Mouse (Mus musculus) urinary bladder, postnatal 36 days (tissue): ENCODE data around the gene Bend4.

Experiments
- DNase-seq, 2 experiments: peaks; one replicate each; pipeline ENCODE4 v3.0.0; 2022; ENCODE audit warnings: low spot score in 2 of 2, mixed read lengths in 1 of 2

The Bend4 gene

DNA sequence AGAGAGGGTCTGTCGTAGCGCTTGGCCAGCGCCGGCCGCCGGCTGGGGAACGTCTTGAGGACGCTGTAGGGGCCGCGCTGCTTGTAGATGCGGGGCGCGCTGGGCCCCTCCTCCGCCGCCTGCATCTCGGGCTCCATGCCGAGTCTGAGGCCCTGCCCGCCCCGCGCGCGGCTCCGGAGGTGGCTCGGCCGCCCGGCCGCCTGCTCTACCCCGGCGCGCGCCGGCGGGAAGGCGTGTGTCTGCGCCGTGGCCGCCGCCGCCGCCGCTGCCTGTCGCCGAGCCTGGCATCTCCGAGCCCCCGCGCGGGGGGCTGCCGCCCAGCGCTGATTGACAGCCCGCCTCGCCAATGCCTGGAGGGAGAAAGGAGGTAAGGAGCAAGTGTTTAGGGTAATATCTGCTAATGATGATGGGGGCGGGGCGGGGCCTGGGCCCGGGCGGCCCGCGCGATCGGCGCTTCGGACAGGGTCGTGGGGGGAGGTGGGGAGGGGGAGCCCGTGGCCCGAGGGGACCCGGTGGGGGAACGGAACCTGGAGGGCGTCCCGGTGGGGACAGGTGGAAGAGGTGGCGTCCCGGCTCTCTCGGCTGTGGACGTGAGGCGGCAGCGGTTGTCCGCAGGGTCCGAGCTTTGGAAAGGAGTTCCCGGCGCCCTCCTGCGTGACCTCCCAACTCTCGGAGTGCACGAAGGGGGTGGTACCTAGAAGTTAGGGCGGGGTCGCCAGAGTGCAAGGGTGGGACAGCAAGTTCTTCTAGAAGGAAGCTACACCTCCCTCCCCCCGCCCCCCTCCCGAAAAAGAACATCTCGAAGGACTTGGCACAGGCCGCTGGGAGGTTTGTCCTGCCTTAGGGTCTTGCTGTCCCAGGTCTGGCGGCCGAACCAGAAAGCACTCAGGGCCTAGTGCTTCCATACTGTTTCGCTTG, at the start of gene Bend4:
TSS of gene Bend4 (minus strand) at position 868 of the 918 bp plus-strand sequence.
- peak; percentile 36 to 57 for DNase-seq

DNA sequence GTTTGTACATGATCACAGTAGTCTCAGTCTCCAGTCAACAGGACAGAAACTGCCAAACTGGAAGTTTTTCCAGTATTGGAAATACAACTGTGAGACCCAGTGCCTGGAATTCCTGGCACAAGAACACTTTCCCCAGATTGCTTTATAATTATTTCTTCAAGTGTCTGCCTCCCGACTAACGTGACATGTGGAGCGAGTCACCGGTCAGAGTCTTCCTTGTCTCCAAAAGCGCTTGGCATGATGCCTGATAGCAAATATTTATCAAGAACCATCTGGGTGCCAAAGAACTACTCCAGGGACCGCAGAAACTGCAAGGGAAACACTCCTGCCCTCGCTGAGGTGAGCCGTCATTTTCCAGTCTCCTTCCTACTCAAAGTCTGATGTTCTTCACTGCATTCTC, 45.6 kb upstream of the Bend4 start:
- no peak for DNase-seq

DNA sequence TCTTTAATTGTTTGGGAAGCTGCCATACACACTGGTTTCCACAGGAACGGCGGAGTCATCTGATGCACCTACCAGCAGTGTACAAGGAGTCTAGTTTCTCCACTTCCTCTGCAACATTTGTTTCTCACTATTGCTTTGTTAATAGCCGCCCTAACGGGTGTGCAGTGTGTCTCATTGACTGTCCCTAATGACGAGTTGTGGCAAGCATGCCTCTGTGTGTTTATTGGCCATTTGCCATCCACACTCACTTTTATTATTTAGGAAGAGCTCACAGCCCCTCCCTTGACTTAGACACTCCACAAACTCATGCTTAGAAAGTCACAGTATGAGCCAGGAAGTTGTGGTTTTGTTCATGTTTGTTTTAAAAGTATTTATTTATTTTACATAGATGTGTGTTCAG, 45.0 kb upstream of the Bend4 start:
- DNase-seq, result no peak

DNA sequence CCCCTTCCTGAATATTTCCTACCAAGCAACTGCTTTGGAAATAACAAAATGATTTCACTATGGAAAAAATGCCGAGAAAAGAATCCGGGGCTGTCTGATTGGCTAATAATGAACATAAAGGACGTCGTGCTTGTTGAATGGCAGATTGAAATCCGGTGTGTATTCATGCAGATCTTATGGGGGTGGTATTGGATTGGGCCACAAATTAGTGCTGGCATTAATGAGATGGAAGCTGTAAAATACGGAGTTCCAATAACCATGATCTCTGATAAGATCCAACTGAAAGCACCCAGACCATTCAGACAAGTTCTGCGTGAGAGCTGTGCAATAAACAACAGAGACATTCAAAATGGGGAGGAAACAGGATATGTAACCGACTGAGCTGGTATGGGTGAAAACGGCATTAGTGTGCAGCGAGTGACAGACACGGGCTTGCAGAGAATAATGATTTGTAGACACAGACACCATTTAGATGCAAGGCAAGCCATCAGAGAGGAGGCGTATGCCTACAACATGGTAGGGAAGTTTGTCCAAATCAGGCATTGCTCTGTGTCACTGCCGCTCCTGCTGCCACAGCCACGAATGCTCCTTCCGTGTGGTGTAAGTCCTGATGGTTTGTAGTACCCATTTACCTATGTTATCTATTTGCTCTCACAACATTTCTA, 38.9 kb upstream of the Bend4 start:
- DNase-seq, result no peak

DNA sequence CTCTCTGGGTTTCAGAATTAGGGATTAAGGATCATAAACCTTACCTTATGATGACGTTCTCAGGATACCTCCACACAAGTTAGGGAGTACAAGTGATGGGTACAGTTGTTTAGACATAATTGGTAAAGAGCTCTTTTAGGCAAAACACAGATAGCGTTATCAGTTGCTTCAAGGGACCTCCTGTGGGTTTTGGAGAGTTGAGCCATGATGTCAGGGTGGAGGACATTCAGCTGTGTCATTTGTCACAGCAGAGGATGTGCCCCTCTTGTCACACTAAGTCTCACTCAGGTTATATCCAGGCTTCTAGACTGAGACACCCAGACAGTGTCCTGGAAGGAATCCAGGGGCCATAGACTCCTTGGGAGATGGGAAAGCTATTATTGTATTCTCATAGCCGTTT, 36.8 kb upstream of the Bend4 start:
- no peak for DNase-seq

DNA sequence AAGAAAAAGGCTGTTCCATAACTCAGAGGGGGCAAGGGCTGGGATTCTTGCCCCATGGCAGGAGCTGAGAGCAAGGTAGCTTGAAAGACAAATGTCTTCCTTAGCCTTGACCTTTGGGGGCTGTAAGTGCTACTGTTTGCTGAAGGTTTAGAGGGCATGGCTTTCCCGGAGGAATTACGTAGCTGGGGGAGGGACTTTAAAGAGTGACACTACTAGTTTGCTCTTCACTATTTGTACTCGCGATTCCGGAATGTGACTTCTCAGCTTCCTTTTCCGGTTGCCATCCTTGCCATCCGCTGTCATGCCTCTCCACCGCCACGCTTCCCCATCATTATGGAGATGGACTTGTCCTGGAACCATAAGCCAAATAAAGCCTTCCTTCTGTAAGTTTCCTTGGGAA, 35.5 kb upstream of the Bend4 start:
- DNase-seq, result no peak

DNA sequence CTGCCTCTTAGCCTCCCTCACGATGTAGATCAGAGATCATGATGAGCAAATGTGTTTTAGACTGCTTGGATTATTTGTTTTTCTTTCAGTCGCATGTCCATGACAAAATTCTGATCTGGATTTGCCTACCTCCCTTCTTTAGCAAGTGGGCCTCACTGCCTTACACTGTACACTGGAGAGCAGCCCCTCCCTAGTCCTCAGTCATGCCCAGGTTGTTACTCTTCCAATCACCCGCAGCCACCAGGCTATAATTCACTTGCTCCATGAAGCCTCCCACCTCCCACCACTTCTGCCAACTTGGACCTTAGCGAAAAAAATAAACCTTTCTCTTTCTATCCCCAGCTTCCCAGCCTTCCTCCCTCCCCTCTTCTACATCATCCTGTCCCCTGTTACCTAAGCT, 34.2 kb upstream of the Bend4 start:
- DNase-seq, result no peak

DNA sequence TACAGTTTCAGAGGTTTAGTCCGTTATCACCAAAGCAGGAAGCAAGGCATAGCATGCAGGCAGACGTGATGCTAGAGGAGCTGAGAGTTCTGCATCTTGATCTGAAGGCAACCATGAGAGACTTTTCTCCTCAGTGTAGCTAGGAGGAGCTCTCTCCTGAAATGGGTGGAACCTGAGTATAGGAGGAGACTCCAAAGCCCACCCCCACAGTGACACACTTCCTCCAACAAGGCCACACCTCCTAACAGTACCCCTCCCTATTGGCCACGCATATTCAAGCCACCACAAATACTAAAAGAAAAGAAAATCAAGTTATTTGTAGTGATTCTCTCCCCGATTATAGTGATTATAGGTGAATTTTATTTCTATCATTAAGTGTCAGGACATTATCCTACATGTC, 28.7 kb upstream of the Bend4 start:
- no peak for DNase-seq

DNA sequence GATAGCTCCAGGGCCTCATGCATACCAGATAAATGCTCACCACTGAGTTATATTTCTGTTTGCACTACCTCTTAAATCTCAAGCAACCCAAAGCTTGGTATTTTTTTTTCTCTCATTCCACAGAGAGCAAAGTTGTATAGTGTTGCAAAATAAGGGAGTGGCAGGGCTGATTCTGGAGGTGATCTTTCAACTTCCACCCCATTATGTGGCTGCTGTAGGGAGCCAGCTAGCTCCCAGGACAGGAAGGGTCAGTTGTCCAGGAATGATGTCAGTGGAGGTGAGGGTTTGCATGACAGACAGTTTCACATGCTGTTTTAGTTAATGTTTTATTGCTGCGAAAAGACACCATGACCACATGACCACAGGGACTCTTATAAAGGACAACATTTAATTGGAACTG, 26.2 kb upstream of the Bend4 start:
- no peak for DNase-seq

DNA sequence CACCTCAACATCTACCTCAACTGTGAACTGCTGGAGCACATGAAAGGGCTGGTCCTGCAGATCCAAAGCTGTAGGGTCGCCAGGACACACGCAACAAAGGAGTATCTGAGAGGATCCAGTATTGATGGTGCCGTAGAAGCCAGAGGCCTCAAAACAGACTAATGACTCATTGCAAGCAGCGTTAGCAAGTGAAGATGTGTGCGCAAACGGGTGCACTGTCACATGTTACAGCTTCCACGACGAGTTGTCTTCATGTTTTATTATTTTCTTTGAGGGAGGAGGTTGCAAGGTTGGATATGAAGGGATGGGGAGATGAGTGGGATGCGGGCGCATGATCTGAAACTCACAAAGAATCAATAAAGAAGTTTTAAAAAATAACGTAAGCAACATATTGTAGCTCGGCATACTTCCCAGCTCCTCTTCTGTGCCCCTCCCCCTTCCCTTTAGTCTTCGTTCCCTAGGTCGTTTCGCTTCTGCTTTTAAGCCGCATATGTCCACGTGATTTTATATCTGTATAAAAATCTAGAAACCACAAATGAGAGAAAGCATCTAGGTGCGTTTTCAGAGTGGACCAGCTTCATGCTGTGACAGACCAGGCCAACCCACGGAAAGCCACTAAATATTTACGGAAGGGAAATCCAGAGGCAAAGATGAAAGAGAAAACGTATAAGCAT, 22.0 kb upstream of the Bend4 start:
- no peak for DNase-seq

DNA sequence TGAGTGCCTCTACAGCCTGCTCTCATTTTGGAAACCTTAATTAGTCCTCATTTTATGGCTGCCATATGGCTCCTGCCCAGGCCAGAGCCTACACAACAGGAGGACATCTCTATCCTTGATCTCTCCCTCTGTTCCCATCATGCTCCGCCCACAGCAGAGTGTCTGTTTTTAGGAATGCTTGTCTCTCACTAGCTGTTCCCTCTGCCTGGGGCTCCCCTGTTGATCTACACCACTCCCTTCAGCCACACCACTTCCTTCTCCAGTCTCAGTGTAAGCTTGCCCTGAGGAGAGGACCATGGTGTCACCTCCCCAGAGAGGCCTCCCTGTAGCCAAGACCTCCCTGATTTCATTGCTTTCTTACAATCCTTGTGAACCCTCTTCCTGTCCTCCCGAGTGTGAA, 18.4 kb upstream of the Bend4 start:
- no peak for DNase-seq

DNA sequence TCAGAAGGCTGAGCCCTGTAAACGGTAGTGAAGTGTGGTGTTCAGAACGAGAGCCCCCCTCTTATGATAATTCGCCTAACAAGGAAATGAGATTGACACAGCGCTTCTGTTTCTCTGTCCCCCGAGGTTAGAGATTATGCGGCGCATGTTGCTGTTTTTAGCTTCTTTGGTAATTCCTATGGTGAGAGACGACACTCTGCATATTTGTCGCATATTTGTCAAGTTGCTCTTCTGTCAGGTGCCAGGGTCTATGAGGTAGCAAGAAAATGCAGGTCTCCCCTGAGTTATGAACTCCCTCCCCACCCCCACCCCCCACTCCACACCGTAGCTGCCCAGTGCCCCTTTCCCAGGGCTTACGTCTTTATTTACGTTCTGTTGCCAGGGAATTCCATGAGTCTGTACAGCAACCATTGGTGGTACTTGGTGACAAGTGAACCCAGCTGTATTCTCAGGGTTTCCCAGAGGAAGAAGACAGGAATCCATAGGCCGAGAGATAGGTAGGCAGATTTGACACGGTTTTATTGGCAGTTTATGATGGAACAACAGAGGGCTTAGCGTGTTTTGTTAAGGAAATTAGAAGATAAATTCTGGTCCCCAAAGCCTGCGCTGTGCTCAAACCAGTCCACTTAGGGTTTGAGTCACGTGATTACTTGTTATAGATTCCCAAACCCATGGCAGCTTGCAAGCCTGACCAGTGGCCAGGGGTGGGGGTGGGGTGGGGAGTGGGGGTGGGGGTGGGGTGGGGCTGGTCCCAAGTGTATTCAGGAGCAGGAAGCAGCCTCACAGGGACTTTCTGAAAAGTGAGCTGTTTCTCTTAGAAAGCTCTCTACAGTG, 16.3 kb upstream of the Bend4 start:
- no peak for DNase-seq

DNA sequence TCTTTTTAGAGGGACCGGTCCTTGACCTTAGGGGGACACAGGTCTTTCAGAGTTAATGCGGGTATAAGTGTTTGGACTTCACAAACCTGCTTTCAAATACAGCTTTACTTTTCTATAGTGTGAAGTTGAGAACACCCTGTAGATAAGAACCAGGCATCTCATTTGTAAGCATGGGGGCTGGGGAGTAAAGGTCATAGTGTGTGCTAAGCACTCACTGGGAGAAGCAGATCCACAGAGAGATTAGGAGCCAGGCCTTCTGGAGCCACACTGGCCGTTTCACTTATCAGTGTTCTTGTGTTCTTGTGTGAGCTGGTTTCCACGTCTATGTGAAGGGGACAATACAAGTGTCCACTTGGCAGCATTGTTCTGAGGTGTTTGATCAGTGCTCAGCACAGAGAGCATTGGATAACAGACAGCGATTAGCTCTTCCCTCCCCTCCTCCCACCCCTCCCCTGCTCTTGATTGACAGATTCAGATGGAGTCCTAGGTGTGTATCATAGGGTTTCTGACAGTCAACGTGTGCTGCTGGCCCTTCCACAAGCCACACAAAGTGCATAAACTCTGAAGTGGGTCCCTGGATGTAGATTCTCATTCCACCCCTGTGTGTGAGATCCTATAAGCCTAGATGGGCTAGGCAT, 14.8 kb upstream of the Bend4 start:
- DNase-seq, result no peak

DNA sequence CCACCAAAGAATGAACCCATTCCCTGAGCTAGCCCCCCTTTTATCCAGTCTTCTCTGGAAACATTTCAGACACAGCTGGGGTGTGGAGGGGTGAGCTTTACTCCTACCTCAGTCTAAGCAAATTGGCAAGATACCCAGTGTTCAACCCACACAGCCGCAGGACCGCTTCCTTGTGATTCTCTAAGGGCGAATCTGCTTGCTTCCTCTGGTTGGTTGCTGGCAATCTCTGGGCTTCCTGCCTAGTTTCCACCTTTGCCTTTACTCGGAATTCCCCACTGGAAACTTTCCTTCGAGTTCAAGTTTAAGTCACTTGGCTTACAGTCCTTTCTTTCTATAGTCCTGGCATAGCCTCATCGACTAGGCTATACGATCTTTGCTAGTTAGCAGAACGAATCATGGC, 12.5 kb upstream of the Bend4 start:
- no peak for DNase-seq

DNA sequence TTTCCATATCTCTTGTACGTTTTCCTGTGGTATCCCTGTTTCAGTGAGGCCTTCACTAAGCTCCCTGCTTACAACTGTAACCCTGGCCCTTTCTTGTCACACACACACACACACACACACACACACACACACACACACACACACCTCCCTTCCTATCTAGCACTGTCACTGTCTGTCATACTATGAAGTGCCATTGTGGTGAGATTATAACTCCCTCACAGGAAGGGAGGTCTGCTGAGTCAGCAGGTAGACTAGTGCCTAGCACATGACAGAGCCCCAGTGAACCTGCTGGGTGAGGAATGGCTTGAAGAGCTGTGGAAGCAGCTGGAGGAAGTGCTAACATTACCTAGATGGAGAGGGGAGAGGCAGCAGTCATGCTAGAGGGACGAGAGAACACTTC, 9.3 kb upstream of the Bend4 start:
- no peak for DNase-seq

DNA sequence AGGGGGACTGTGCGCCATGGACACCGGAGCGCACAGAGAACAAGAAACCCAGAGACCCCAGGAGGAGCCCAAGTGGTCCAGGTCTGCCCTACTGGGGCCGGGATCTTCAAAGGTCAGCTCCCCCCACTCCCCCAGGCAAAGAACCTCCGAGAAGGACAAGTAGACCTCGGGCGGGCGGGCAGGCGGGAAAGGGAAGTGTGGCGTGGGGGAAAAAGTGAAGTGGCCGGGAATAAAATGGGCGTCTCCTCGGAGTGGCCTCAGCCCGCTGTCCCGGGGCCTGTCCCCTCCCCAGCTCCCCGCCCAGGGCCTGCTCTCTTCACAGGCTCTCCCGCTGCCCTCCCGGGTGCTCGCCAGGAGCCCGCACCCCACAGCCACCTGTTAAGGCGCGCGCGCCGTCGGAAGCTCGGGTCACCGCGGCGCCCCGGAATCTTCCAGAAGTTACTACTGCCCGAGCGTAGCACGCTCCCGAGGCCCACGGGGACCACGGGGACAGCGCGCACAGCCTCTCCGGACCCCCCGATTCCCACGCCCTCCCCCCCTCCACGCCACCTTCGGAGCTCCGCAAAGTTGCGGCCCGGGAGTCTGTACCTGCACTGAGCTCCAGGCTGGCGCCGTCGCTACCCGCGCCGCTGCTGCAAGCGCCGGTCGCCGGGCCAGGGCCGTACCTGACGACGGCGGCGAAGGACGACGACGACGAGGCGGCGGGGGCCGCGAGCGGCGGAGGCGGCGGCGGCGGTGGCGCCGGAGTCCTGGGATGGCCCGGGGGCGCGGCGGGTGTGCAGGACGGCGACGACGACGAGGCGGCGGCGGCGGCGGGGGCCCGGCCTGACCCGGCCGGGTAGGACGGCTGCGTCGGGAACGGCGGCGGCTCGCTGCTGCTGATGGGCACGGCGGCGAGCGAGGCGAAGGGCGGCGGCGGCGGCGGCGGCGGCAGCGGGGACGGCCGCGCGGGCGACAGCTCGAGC, 1.4 kb downstream of the Bend4 start:
- no peak for DNase-seq

DNA sequence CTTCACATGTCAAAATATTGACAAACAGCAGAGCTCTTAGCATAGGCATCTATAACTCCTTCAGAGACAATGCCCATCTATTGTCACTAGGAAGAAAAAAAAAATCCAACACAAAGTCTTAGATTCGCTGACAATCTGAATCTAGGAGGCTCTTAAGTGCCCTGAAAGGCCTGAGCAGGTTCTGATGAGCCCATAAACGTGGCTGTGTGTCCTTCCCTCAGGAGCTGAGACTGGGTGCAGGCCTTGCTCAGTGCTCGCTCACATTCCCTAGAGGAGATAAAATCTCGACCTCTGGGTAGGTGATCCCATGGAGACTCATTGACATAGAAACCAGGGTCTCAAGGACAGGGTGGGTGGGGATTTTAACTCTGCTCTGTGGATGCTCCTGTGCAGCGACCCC, 2.1 kb downstream of the Bend4 start:
- DNase-seq, result no peak

DNA sequence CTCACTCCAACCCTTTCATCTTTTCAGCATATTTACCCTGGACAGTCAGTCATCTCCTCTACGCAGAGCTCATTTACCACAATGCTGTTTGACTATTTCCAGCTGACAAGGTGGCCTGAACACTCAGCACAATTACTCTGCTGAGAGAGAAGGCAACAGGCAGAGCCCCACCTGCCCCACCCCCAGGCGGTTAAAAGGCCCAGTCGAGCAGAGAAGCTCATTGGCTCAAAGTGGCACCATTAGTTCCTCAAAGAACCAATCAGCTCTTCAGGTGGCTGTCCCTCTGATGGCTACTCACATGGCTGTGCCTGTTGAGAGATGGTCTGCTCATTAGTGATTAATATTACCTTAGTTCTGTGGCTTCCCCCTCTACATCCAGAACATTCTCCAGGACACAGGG, 3.5 kb downstream of the Bend4 start:
- no peak for DNase-seq

DNA sequence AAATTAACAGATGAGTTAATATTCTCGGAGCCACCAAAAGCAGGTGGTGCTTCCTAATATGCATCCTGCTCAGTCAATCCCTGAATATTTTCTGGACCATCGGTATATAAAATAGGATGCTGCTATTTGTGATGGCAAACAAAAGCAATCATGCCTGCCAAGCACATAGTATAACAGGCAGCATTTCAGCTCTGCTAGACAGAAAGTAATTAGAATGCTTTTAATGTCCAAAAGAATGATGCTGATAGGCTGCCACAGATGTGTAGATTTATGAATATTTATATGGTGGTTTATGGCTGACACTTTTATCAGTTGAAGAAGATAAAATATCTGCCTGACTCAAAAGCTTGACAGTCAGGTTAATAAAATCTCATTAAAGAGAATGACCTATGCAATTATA, 4.1 kb downstream of the Bend4 start:
- DNase-seq, result no peak

DNA sequence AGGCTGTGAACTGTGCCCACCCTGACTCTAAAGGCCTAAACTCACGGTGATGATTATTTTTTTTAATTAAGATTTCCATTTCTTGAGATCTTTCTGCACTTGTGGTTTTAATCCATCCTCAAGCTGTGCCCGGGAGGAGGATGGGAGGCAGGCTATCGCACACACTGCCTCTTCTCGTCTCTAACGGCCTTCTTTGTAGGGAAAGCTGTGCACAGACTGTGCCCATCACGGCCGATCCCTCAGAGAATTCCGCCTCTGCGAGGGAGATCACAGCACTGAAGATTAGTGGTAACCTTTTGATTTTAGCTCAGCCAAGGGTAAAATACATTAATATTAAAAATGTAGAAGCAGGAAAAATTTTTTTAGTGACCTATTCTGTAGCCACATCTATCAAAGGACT, 4.8 kb downstream of the Bend4 start:
- DNase-seq, result no peak
